Mouse (Mus musculus): ENCODE data around the gene Cryba2.
A peak's percentile ranks its signal among the peaks of the same experiment; 100 is the strongest.

Gene Cryba2

DNA sequence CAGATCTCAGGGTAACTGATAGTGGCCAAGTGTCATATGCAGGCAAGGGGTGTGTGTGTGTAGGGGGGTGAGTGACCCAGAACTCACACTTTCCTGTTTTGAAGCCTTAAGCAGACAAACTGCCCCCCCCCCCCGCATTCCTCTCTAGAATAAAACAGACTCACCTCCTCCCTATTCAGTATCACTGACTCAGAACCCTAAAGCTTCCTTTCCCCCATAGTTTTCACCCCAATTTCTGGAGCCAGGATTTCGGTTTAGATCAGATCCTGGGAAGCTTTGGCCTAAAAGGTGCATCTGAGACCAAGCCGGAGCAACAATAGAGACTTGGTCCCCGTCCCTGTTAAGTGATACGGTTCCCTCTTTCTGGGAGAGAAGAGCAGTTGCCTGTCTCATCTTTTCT, 9.5 kb downstream of the Cryba2 start:
- DNase-seq = no peak

DNA sequence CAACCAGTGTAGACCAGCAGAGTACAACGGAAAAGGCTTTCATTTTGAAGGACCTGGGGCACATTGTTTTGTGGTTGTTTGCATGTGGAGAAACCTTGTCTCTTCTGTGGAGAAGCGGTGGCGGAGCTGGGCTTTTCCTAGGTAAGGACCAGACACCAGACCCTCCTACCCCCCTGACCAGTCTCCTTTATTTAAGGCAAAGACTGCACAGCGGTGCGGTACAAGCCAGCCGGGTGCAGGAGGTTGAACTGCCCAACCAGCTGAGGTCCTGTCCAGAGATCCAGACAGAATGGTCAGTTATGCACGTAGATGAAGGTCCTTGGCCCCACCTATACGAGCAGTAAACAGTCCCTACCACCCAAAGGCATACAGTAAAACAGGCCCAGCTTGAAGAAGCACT, 10.1 kb downstream of the Cryba2 start:
- DNase-seq = no peak

DNA sequence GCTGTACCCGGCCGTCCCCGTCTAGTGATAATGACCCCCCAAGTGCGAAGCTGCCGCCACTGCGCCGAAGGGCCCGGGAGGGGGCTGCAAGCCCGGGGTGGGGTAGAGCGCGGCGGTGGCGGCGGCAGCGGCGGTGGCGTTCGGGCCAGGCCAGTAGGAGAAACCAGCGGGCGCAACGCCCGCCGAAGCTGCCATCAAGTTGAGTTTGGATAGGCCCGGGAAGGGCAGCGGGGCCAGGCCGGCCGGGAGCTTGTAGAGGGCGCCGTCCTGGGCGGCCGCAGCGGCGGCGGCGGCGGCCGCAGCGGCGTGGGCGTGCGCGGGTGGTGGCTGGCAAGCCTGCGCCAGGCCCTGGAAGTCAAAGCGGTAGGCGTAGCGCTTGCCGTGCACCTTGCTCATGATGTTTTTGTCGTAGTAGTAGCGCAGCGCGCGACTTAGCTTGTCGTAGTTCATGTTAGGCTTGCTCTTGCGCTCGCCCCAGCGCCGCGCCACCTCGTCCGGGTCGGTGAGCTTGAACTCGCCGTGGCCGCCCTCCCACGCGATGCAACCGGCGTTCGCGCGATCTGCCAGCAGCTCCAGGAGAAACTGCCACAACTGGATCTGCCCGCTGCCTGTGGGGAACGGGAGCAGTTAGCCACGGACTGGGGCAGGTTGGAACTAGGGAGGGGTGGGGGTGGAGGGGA, 10.7 kb downstream of the Cryba2 start:
- DNase-seq = no peak

DNA sequence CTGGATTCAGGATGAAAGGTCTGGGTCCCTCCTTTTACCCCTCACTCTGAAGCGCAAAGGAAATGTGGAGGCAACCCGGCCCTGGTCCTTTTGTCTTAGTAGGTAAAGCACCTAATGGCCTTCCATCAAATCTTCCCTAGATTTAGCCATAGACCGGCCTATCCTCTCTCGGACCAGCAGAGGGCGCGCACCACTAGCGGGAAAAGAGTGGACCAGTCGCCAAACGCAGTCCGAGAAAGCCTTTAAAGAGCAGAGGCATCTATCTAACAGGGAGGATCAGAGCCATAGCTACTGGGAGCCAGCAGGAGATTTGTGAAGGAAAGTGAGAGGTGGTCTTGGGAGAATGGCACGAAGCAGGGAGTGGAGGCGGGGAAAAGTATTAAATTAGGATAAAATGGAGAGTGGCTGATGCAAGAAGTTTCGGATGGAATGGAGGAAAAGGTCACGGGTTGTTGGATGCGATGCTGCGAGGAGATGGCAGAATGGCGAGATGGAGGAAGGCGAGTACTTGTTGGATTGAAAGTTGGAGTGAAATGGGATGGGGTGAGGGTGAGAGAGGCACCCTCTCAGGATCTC, 12.1 kb downstream of the Cryba2 start:
- DNase-seq = no peak

DNA sequence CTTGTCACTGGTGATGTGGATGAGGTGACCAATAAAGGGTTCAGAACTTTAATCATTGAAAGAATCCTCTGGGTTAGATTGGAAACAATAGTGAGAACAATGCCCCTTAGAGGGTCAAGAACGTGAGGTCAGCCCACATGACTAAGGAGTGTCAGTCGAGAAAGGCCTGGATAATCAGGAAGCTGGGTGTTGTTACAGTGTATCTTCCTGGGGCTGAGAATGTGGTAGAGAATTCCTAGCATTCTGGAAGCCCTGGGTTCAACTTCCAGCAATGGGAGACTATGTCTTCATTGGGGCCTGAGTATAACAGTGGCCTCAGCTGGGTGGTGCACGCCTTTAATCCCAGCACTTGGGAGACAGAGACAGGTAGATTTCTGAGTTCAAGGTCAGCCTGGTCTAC, 15.7 kb downstream of the Cryba2 start:
- no peak for DNase-seq

DNA sequence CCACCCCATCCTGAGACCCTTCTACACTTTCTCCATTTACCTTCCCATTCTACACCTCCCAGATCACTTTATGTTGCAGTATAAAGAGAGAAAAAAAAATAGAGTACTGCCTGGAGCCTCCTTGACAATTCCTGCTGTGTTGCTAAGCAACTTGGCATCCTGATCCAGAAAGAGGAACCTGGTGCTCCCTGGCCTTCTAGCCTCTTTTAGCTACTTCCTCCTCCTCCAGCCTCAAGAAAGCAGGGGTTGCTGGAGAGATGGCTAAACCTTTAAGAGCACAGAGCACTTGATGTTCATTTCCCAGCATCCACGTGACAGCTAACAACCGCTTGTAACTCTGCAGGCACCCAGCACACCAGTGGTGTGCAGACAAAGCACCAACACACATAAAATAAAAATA, 20.7 kb downstream of the Cryba2 start:
- no peak for DNase-seq

DNA sequence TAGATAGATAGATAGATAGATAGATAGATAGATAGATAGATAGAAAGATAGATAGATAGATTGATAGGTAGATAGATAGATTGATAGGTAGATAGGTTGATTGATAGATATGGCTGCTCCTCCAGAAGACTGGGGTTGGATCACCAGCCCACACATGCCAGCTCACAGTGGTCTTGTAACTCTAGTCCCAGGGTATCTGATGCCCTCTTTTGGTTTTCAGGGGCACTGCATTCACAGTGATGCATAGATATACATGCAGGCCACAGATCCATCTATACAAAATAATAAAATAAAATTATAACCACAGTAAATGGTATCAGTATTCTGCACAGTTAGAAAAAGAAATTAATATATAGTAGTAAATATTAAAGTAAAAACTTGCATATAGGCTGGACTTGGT, 31.2 kb downstream of the Cryba2 start:
- DNase-seq = no peak

DNA sequence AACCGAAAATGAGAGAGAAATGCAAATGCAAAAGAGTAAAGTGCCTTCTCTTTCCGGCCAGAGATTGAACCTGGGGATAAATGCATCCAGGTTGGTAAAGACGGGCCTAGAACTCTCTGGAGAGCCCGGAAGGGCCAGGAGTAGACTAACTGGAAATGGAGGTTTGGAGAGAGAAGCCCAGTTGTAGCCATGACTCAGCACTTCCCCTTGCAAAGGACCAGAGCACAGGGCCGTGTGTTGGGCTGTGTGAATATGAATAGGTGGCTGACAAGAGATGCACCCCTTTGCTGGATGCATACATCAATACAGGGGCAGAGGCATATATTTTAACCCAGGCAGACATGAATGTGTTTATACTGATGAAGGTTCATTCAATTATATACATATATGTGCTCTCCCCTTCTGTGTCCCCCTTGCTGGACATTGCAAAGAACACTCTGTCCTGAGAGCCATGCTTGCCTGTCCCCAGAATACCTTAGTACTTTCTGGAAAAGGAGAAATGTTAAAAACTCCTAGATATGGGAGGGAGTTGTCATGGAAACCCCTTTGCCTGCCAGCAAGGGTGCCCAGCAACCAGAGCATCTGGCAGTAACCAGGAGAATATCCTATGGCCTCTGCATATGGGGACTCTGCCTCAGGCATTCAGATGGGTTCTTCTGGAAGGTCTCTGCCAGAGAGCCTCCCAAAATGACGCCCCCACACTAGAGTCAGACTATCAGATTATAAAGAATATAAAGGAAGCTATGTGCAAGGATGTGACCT, 33.5 kb downstream of the Cryba2 start:
- no peak for DNase-seq

DNA sequence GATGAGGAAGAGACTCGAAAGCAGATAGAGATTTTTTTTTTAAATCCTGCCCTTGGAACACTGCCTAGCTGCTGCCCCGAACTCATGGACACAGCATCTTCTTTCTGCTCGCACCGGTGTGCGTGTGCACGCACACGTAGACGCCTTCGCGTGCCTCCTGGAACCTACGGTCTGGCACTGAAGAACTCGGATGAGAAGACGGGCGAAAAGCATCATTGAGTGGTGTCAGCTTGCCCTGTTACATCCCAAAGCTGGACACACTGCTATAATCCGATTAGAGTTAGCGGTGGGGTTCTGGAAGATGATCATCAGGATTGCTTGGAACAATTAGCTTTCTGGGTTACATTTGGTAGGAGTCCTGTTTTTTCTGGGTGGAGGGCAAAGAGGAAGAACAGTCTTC, 34.1 kb downstream of the Cryba2 start:
- no peak for DNase-seq

DNA sequence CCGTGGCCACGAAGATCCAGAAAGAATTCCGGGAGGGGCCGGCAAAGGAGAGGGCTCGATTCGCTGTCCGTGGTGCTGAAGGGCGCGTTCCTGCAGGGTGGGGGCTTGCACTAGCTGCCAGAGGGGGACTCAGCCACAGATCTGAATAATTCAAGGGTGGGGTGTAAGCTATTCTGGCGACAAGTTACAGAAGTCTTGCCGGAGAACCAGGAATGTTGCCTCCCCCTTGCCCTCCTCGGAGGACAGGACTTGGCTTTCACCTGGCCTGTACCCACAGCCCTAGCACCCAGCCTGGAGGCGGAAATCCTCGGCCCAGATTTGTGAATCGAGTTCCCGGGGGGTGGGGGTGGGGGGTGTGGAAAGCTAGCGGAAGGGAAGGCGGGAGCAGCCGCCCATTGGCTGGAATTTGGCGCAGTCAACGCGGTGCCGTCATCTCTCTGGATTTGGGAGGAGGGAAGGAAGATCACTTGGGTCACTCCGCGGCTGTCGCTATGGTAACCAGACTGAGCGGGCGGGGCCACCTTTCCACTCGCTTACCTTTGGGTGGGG, 34.7 kb downstream of the Cryba2 start:
- no peak for DNase-seq

DNA sequence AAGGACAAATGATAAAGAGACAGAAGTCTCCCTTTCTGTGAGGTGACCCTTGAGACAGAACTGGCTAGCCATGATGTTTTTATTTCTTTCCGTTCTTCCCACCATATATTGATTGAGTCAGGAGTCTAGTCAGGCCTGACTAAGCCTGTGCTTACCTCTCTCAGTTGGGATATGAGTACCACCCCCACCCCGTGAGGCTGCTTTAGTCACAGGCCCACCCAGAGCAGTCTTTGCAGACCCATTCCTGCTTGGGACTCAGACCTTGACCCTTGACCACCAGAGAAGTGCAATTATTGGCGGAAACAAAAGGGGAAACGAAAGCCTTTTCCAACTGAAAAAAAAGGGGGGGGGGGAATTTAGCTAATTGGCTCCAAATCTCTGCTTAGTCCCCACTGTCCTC, 35.3 kb downstream of the Cryba2 start:
- DNase-seq = no peak

DNA sequence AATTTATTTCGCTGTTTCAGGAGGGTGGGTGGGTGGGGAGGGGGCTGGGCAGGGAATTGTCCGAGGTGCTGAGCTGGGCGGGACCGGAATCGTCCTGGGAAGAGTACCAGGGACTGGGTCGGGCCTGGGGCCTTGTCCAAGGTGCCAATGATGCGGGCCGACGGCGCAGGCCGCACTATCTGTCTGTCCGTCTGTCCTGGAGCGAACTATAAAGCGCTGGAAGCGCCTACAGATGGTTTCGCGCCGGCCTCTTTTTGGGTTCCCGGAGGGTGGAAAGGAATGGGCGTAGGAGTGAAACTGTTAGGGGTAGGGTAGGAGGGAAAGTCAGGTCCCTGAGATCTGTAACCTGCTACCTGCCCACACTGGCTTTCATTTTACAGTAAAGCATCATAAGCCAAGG, 35.7 kb downstream of the Cryba2 start:
- no peak for DNase-seq

DNA sequence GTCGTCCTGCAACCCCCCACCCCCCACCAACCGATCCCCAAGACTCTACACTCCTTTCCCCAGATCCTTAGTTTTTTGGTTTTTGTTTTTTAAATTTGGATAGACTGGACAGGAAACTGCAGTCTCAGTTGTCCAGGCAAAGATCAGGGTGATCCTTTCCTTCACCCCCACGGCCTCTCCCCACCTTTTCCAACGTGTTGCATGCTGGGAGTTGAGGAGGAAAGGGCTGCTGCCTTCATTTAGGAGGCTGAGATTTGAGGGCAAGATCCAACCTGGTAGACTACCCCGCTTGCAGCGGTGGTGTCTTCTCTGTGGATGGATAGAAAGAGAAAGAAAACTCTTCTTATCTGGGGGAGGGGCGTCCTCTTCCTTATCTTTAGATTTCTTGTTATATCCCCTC, 36.2 kb downstream of the Cryba2 start:
- no peak for DNase-seq

DNA sequence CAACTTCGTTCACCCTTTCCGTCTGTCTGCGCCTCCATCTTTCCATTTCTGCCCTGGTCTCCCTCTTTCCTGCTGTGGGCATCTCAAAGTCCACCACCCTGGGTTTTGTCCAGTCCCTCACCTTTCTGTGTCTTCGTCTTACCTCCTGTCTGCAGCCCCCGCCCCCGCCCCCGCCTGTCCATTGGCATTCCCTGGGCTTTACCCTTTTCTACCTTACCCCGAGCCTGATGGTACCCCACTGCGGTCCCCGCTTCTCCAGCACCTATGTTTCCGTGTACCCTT, 36.6 kb downstream of the Cryba2 start:
- no peak for DNase-seq

DNA sequence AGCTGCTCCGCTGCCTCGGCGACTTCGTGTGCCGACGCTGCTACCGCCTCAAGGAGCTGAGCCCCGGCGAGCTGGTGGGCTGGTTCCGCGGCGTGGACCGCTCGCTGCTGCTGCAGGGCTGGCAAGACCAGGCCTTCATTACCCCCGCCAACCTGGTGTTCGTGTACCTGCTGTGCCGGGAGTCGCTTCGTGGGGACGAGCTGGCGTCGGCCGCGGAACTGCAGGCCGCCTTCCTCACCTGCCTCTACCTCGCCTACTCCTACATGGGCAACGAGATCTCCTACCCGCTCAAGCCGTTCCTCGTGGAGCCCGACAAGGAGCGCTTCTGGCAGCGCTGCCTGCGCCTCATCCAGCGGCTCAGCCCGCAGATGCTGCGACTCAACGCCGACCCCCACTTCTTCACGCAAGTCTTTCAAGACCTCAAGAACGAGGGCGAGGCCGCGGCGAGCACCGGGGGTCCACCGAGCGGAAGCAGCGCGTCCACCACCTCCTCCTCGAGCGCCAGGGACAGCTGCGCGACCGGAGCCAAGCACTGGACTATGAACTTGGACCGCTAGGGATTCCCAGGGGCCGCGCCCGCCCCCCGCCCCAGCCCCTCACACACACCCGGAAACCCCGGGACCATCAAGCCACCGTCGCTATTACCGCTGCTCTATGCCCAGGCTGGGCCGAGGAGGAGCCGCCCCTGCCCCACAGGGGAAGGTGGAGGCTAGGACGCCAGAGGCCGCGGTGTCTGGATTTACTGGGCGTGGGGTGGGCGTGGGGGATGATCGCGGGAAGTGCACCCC, 37.1 kb downstream of the Cryba2 start:
- no peak for DNase-seq

DNA sequence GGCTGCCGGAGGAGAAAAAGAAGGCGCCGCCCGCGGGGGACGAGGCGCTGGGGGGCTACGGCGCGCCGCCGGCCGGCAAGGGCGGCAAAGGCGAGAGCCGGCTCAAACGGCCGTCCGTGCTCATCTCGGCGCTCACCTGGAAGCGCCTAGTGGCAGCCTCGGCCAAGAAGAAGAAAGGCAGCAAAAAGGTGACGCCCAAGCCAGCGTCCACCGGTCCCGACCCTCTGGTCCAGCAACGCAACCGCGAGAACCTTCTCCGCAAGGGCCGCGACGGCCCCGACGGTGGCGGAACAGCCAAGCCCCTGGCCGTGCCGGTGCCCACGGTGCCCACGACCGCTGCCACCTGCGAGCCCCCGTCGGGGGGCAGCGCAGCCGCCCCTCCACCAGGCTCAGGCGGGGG, 37.8 kb downstream of the Cryba2 start:
- DNase-seq = peak in 1 of 2 experiments; percentile 2

DNA sequence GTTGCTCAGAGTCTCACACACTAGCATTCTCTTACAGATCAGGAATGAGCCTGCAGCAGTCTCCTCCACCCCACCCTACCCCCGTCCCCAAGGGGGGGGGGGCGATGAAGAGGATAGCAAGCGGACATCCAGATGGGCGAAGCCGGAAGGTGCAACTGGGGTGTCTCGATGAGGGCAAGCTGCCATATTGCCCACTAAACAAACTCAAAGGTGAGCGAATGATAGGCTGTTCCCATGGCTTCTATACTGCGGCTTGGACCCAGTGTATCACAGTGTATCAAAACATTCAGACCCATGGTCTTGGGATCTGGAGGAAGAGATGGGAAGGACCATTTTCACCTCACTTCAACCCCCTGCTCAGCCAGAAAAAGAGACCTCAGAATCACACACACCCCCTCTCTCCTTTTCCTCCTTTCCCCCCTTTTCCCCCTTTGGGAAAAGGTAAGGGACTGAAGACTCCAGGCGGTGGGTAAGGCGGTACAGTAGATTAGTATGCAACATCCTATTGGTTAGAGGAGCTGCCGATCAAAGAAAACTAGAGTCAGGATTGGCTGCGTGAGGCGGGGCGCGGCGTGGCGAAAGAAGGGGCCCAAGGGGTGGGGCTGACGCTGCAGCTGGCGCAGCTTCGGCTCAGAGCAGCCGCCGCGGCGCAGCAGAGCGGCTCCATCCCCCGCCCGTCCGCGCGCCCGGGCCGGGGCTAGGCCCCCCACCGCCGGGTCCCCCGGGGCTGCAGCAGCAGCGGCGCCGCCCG, 38.5 kb downstream of the Cryba2 start, which contains the start of gene Cdk5r2:
Gene Cdk5r2, plus strand, starts transcription at position 629 of the 751 bp plus-strand sequence.
- peak; percentile 50 to 65 for DNase-seq

DNA sequence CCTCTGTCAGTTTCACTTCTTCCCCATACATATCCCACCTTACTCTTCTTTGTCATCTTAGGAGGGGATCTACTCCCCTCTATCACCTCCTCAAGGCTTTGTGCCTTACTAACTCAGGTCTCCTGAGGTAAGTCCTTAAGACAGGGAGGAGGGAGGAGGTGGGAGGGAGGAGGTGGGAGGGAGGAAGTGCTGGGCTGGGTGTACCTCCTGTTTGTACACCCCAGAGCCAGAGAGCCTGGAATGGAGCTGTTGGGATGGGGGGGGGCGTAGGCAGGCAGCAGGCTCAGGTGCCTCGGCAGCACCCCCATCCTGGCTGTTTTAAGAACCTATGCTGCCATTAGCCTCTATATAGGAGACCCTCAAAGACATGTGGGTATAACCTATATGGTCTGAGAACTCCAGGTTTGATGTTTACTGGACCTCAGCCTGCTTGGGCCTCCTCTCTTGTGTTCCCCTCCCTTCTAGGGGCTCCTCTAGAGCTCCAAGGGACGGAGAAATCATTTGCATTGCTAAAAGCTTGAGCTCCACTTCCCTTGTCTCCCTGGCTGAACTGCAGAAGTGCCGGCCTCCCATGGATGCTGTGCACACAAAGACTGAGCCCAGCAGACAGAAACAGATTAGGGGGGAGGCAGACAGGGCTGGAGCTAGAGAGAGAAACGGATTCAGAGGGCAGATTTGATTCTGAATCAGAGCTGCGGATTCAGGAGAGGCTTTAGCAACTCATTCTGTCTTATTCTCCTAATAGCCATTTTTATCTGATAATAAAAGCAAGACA, 41.8 kb downstream of the Cryba2 start:
- no peak for DNase-seq

DNA sequence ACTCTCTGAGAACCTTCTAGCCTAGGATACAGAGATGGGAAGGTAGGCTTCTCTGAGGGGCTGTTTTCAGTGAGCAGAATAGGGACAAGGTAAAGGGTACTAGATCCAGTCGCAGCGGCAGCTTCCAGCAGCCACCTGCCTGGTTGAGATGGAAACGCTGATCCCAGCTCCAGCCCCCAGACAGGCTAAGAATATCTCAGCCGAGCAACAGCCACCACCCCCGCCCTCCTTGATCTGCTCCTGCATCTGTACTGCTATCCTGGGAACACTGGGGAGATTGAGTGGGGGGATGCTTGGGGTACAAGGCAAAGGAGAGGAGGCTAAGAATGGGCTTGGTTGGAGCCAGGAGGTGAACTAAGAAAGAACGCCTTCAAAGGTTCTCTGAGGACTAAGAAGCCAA, 42.7 kb downstream of the Cryba2 start:
- DNase-seq = no peak

DNA sequence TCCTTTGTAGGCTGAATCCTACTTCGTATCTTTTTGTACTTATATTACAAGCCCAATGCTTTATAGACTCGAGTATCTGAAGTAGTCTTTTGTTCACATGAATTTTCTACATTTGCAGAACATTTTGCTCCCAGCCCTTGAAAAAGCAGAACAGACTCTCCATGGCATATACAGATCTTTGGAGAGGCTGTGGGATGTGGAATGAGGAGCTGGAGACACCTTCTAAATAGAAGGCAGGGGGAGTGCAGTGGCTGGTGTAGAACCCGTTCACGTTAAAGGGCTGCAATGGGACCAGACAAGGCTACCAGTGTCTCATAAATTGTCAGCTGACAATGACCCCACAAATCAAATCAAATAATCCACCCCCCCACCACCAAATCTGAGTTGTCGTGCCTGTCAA, 44.0 kb downstream of the Cryba2 start:
- DNase-seq = no peak

DNA sequence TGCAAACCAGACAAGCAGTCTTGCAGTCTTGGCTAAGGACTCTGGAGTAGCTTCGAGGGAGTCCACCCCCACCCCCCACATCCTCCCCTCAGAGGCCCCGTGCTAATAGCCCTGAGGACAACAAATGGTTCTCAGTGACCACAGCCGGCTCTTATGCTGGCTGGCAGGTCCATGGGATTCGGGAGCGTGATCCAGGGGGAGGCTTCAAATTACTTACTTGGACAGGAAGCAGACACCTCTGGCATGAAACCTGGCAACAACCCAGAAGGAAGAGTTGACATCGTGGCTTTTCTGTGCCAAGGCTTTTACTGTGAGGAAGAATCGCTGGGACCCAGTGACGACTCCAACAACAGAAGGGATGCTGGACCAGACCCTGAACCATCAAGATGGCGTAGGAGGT, 46.6 kb downstream of the Cryba2 start:
- no peak for DNase-seq

DNA sequence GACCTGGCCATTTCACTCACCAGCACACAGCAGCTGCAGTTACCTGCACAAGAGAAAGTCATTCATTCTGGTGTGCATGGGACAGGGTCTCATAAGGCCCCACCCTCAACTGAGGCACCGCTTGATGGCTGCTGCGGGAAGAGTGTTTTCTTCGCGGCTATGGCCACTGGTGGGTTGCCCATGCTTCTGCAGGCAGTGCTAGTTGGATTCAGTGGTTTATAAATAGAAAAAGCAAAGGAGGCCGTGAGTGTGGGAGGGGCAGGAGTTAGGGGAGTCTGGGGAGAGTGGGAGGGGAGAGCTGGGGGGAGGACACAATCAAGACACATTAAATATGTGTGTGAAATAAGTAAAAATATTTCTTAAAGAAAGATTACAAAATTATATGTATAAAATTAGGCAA, 49.9 kb downstream of the Cryba2 start:
- no peak for DNase-seq
